Mouse (Mus musculus) myocyte (in vitro differentiated cells): ENCODE measurements at regions not wholly inside any gene's neighbourhood (a gene's known extent, or its start where the extent isn't known, plus 50 kb on each side); places are given as distances from the start of the nearest gene placed in this dataset.

Source experiments
- H3K27me3 ChIP-seq: one replicate; pipeline ENCODE4 v1.6.1; 2011; ENCODE audit not compliant: control insufficient read depth, insufficient read depth, insufficient read length
- H3K36me3 ChIP-seq: one replicate; pipeline ENCODE4 v1.6.1; 2011; ENCODE audit not compliant: control insufficient read depth, insufficient read depth
- H3K4me2 ChIP-seq: one replicate; pipeline ENCODE4 v1.6.1; 2011; ENCODE audit warnings: low read depth, control low read depth
- H3K4me3 ChIP-seq: one replicate; pipeline ENCODE4 v1.5.1; 2011; ENCODE audit warnings: mild to moderate bottlenecking, control low read depth, moderate library complexity
- H3K79me2 ChIP-seq: one replicate; pipeline ENCODE4 v1.6.1; 2011; ENCODE audit not compliant: control insufficient read depth, insufficient read depth
- H3ac ChIP-seq: one replicate; pipeline ENCODE4 v1.6.1; 2011; ENCODE audit not compliant: control insufficient read depth, insufficient read length
- CEBPB ChIP-seq: IDR thresholded peaks from 2 replicates; pipeline ENCODE4 v1.6.1; 2011; ENCODE audit warnings: mild to moderate bottlenecking, moderate library complexity; ENCODE audit not compliant: poor library complexity, insufficient read depth, severe bottlenecking
- E2F4 ChIP-seq: IDR thresholded peaks from one replicate; pipeline ENCODE4 v1.6.1; 2011; ENCODE audit warnings: mild to moderate bottlenecking, control low read depth, moderate library complexity; ENCODE audit not compliant: insufficient read depth
- MAX ChIP-seq: IDR thresholded peaks from one replicate; pipeline ENCODE4 v1.6.1; 2011; ENCODE audit warnings: low read depth, mild to moderate bottlenecking, control low read depth
- MYOD1 ChIP-seq, 3 experiments: IDR thresholded peaks; one replicate each; pipeline ENCODE4 v1.6.1; 2011; ENCODE audit warnings: control low read depth in 2 of 3, low read depth in 2 of 3, mild to moderate bottlenecking in 2 of 3, moderate library complexity in 1 of 3; ENCODE audit not compliant: insufficient read length in 2 of 3, control insufficient read depth in 1 of 3
- MYOG ChIP-seq, 3 experiments: IDR thresholded peaks; one replicate each; pipeline ENCODE4 v1.6.1; 2011; ENCODE audit warnings: control low read depth in 2 of 3, low read depth in 2 of 3, mild to moderate bottlenecking in 2 of 3; ENCODE audit not compliant: insufficient read length in 2 of 3, control insufficient read depth in 1 of 3, insufficient read depth in 1 of 3
- POLR2A ChIP-seq: IDR thresholded peaks from one replicate; pipeline ENCODE4 v1.6.1; 2011; ENCODE audit warnings: low read depth, mild to moderate bottlenecking, control low read depth, moderate library complexity; ENCODE audit not compliant: insufficient read length
- POLR2AphosphoS2 ChIP-seq: IDR thresholded peaks from one replicate; pipeline ENCODE4 v1.6.1; 2011; ENCODE audit warnings: low read depth, control low read depth; ENCODE audit not compliant: insufficient read length
- REST ChIP-seq: IDR thresholded peaks from one replicate; pipeline ENCODE4 v1.6.1; 2011; ENCODE audit warnings: mild to moderate bottlenecking, control low read depth, moderate library complexity; ENCODE audit not compliant: insufficient read depth, insufficient read length
- SRF ChIP-seq: IDR thresholded peaks from one replicate; pipeline ENCODE4 v1.6.1; 2011; ENCODE audit warnings: low read depth; ENCODE audit not compliant: control insufficient read depth, insufficient read length
- TCF12 ChIP-seq: IDR thresholded peaks from one replicate; pipeline ENCODE4 v1.6.1; 2011; ENCODE audit warnings: mild to moderate bottlenecking, control low read depth; ENCODE audit not compliant: poor library complexity, insufficient read depth, severe bottlenecking
- TCF3 ChIP-seq: IDR thresholded peaks from one replicate; pipeline ENCODE4 v1.6.1; 2011; ENCODE audit warnings: low read depth, control low read depth; ENCODE audit not compliant: insufficient read length
- USF1 ChIP-seq: IDR thresholded peaks from one replicate; pipeline ENCODE4 v1.6.1; 2011; ENCODE audit warnings: low read depth, mild to moderate bottlenecking, control low read depth, moderate library complexity

- no peaks in the 10 kb centered on the region for H3K79me2 ChIP-seq
- peak overlapping the region; percentile 11 for H3K4me3 ChIP-seq
- TF ChIP-seq CEBPB: peak; percentile 80
- TF ChIP-seq MYOD1 (IDR thresholded peaks at IDR 0.05; ENCODE audit: control insufficient read depth in 1 of 3, insufficient read length in 2 of 3, low read depth in 2 of 3): peak in 1 of 3 experiments; percentile 6
- TF ChIP-seq MYOG (IDR thresholded peaks at IDR 0.05; ENCODE audit: control insufficient read depth in 1 of 3, insufficient read depth in 1 of 3, insufficient read length in 2 of 3, low read depth in 2 of 3): peak in 1 of 3 experiments; percentile 23
- no peak for TF ChIP-seq POLR2AphosphoS2
- no peak for TF ChIP-seq SRF
- peak overlapping the region; percentile 83 for H3K4me2 ChIP-seq
- no peak overlapping the region for H3ac ChIP-seq
- H3K36me3 ChIP-seq: no peaks in the 10 kb centered on the region
- H3K27me3 ChIP-seq: no peaks in the 10 kb centered on the region
Observed at GRCm38 (mm10) chr5:74943737-74944403, 100.7 kb downstream of the Chic2 start.

GRCm38 (mm10) chr5:74941426-74941825 is 103.1 kb downstream of the Chic2 start:
- H3K79me2 ChIP-seq: no peaks in the 10 kb centered on the region
- TF ChIP-seq MYOG (IDR thresholded peaks at IDR 0.05; ENCODE audit: control insufficient read depth in 1 of 3, insufficient read depth in 1 of 3, insufficient read length in 2 of 3, low read depth in 2 of 3) (no peak), POLR2AphosphoS2 (no peak), USF1 (no peak), CEBPB (no peak), TCF3 (no peak), POLR2A (no peak), REST (no peak), SRF (no peak), MAX (no peak), TCF12 (no peak), MYOD1 (IDR thresholded peaks at IDR 0.05; ENCODE audit: control insufficient read depth in 1 of 3, insufficient read length in 2 of 3, low read depth in 2 of 3) (no peak), E2F4 (no peak)
- no peak overlapping the region for H3ac ChIP-seq
- no peak overlapping the region for H3K4me2 ChIP-seq
- no peaks in the 10 kb centered on the region for H3K27me3 ChIP-seq
- no peak overlapping the region for H3K4me3 ChIP-seq
- H3K36me3 ChIP-seq: no peaks in the 10 kb centered on the region

- Histone ChIP-seq H3K4me2 (no peak overlapping the region), H3ac (no peak overlapping the region), H3K4me3 (no peak overlapping the region), H3K27me3 (no peaks in the 10 kb centered on the region), H3K36me3 (no peaks in the 10 kb centered on the region), H3K79me2 (no peaks in the 10 kb centered on the region)
- TF ChIP-seq MYOD1 (IDR thresholded peaks at IDR 0.05; ENCODE audit: control insufficient read depth in 1 of 3, insufficient read length in 2 of 3, low read depth in 2 of 3): no peak
- TF ChIP-seq MYOG (IDR thresholded peaks at IDR 0.05; ENCODE audit: control insufficient read depth in 1 of 3, insufficient read depth in 1 of 3, insufficient read length in 2 of 3, low read depth in 2 of 3): no peak
- no peak for TF ChIP-seq MAX
- no peak for TF ChIP-seq TCF3
- no peak for TF ChIP-seq CEBPB
- TF ChIP-seq TCF12: no peak
- TF ChIP-seq SRF: no peak
- no peak for TF ChIP-seq USF1
- TF ChIP-seq REST: no peak
- no peak for TF ChIP-seq POLR2AphosphoS2
- TF ChIP-seq POLR2A: no peak
- TF ChIP-seq E2F4: no peak
Observed at GRCm38 (mm10) chr5:74937416-74937940, 107.1 kb downstream of the Chic2 start.

- H3ac ChIP-seq: no peak overlapping the region
- H3K27me3 ChIP-seq: no peaks in the 10 kb centered on the region
- no peaks in the 10 kb centered on the region for H3K79me2 ChIP-seq
- peak overlapping the region; percentile 63 for H3K4me2 ChIP-seq
- no peaks in the 10 kb centered on the region for H3K36me3 ChIP-seq
- H3K4me3 ChIP-seq: no peak overlapping the region
- no peak for TF ChIP-seq MYOG (IDR thresholded peaks at IDR 0.05; ENCODE audit: control insufficient read depth in 1 of 3, insufficient read depth in 1 of 3, insufficient read length in 2 of 3, low read depth in 2 of 3)
- TF ChIP-seq USF1: no peak
- no peak for TF ChIP-seq E2F4
- TF ChIP-seq POLR2AphosphoS2: no peak
- no peak for TF ChIP-seq POLR2A
- TF ChIP-seq REST: no peak
- no peak for TF ChIP-seq MAX
- TF ChIP-seq CEBPB: no peak
Observed at GRCm38 (mm10) chr5:74936087-74936486, 108.5 kb downstream of the Chic2 start.

GRCm38 (mm10) chr5:74935676-74936075 is 108.9 kb downstream of the Chic2 start:
- TF ChIP-seq USF1 (no peak), TCF12 (no peak), E2F4 (no peak), SRF (no peak), MAX (no peak), TCF3 (no peak)
- H3K36me3 ChIP-seq: no peaks in the 10 kb centered on the region
- no peak overlapping the region for H3K4me3 ChIP-seq
- H3ac ChIP-seq: no peak overlapping the region
- H3K79me2 ChIP-seq: no peaks in the 10 kb centered on the region
- peak overlapping the region; percentile 63 for H3K4me2 ChIP-seq
- H3K27me3 ChIP-seq: no peaks in the 10 kb centered on the region
